Mouse (Mus musculus) megakaryocyte, embryonic 14.5 days (primary cell): ENCODE results near the gene Mlst8.

ENCODE experiments used
- FLI1 ChIP-seq: IDR thresholded peaks from 2 replicates; pipeline ENCODE4 v1.6.1; 2012; ENCODE audit warnings: low read length, inconsistent platforms, mixed read lengths
- GATA1 ChIP-seq: IDR thresholded peaks from 3 replicates; pipeline ENCODE4 v1.6.1; 2012; ENCODE audit warnings: mixed read lengths, low read length, inconsistent platforms, borderline replicate concordance

GRCm38 (mm10) chr17:24528560-24528918 is 49.7 kb upstream of the Mlst8 start:
- no peak for TF ChIP-seq GATA1
- TF ChIP-seq FLI1: no peak
